Mouse (Mus musculus): ENCODE measurements around the gene Paqr5.

The Paqr5 gene

DNA sequence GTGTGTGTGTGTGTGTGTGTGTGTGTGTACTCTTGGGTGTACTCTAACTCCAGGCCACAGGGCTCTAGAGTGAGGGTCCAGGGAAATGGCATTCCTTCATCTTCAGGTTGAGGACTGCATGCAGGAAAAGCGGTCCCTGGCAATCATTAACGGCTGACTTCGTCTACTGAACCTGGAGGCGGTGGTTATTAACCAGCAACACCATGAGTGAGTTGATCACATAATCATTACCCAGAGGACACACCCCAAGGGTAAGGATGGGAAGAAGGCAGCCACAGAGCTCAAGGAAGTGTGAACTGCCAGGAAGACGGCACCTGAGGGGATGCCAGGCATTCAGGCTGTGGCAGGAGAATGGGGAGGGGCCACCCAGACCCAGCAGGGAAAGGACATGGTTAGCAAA, 18.3 kb downstream of the Paqr5 start:
- peak; percentile 89 to 95 for DNase-seq

DNA sequence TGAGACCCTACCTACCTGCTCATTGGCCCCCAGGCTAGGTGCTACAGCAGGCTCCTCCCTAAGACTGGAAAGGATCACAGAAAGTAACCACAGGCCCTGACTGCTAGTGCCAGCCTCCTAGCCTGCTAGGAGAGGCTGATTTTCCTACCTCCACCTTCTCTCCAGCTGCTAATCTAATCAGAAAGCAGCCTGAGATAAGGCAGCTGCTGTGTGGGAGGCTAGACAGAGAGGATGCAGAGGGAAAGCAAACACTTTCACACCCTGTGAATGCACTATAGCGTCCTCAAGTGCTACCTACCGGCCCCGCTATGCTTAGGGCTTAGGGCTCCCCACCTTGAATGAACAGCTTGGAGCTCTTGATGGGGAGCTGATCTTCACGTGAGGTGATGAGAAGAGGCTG, 19.6 kb downstream of the Paqr5 start:
- no peak for DNase-seq

GRCm38 (mm10) chr9:62003611-62004010, 23.0 kb downstream of the Paqr5 start:
- no peak for DNase-seq

GRCm38 (mm10) chr9:61999653-62000420, 26.8 kb downstream of the Paqr5 start:
- DNase-seq = peak; percentile 93 to 94

DNA sequence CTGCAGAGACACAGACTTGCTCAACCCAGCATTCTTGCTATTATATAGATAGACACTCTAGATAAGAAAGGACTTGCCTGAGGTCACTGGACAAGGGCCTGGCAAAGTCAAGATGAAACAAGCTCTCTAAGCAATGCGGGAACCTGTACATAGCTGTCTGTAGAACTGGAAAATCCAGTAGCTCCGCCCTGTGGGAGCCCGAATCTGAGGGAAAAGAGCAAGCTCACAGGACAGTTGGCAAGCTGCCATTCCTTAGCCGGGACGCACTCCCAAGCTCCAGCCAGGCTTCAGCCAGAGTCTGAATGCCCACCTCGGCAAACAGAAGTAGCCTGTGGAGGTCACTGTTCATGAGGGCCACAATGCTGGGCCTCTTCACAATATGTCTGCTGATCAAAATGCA, 28.8 kb downstream of the Paqr5 start:
- peak; percentile 93 to 94 for DNase-seq

- no peak for DNase-seq
Measured at GRCm38 (mm10) chr9:61991158-61991557, 35.5 kb downstream of the Paqr5 start.

- DNase-seq = no peak
Measured at GRCm38 (mm10) chr9:61990738-61991137, 35.9 kb downstream of the Paqr5 start.

DNA sequence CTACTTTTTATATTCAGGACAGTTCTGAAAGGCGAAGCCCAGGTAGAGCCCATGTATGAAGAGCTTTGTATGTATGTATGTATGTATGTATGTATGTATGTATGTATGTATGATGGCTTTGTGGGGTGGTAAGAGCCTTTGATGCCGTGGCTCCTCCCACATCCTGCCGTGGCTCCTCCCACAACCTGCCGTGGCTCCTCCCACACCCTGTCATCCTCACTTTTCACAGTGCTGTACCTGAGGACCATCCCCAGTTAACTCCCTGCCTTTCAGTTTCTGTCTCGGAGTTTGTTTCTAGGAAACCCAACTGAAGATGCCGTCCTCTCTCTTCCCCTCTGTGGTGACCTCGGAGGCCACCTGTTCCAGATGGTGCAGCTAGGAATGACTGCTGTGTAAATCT, 40.6 kb downstream of the Paqr5 start:
- no peak for DNase-seq

DNA sequence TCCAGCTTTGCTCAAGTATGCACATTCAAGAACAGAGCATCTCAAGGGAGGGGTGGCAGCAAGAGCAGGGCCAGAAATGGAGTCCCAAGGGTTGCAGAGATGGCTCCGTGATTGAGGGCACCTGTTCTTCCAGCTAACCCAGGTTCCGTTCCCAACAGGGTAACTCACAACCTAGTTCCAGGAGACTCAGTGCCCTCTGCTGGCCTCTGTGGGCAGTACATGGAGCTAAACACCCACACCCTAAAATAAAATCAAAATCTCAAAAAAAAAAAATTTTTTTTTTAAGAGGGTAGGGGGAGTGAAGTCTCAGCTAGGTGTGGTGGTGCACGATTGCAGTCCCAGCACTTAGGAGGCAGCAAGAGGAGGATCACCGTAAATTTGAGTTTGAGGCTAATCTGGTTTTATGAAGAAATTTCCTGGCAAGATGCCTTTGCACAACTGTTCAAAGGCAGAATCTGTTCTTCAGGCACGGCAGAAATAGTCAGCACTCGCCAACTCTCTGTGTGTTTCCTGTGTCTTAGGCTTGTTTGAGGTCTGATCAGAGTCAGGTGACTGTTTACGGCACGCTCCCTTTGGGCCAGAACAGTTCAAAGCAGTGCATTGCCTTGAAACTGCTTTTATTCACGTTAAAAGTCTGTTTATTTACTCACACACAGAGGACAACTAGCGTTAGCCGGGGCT, 41.3 kb downstream of the Paqr5 start:
- DNase-seq = peak; percentile 56 to 86

- no peak for DNase-seq
Measured at GRCm38 (mm10) chr9:61982940-61983620, 43.6 kb downstream of the Paqr5 start.

DNA sequence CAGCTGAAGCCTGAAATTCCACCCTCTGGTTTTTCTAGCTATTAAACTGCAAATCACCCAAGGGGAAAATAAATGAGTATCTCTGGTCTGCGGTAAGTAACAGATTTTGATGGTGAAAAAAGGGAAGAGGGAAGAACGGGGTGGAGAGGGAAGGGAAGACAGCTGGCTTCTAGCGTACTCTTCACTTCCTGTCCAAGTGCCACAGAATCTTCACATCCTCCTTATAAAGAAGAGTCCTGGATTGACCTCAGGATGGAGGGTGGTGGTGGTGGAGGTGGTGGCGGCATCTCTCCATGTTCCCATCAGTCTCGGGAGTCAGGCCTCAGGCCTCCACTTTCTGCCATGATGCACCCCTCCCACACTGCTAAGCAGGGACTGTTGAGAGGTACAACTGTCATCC, 44.8 kb downstream of the Paqr5 start:
- no peak for DNase-seq

DNA sequence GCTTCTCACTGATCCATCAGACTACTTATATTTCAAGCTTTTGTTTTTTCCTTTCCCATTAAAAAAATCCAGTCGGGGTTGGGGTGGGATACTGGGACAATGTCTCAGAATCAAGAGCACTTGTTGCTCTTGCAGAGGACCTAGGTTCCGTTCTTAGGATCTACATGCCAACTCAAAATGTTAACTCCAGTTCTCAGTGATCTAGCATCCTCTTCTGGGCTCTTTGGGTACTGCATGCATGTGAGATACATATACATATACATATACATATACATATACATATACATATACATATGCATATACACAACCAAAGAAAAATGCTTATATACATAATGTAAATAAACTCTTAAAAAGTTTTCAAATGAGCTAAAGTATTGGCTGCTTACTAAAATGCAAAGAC, 46.7 kb downstream of the Paqr5 start:
- DNase-seq = no peak

- DNase-seq = peak; percentile 24 to 52
Measured at GRCm38 (mm10) chr9:61977258-61977945, 49.3 kb downstream of the Paqr5 start.

DNA sequence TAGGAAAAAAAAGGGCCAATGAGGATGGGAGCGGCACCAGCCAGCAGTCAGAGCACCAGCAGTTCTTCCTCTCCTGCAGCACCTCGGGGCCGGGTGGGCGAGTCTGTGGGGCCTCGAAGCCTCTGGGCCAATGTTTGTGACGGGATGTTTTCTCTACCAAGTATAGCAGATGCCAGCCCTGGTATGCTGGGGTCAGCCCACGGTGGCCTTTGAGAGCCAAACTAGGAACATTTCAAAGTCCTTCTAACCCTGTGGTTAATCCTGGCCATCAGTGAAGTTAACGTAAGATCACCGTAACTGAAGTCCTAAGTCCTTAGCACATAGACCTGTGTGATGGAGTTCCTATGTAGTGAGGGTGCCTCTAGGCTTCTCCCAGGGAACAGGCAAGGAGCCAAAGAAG, 54.6 kb downstream of the Paqr5 start:
- no peak for DNase-seq

GRCm38 (mm10) chr9:61971045-61971444, 55.6 kb downstream of the Paqr5 start:
- DNase-seq = no peak

- peak in 1 of 2 experiments; percentile 48 for DNase-seq
Measured at GRCm38 (mm10) chr9:61967357-61967756, 59.3 kb downstream of the Paqr5 start.

GRCm38 (mm10) chr9:61965987-61966386, 60.7 kb downstream of the Paqr5 start:
- DNase-seq = no peak

DNA sequence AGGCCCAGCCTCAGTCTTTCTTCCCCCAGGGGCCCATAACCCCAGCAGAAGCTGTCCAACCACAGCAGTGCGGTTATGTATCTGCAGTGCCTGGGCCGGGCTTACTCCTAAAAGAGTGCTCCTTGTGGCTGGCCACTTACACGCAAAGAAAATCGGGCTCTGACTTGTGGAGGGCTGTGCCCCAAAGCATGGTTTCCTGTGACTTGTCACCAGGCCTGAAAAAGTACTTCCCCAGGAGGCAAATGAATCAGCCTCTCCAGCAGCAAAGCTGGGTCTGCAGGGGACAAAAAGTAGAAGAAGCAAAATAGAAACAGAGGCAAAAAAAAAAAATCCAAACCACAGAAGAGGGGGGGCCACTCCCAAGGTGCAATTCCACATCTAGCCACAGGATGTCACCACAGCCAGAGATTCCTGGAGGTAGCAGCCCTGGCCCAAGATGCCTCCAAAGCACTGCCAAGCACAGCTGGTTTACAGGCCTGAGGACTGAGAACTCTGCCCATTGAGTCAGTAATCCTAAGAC, 61.2 kb downstream of the Paqr5 start:
- peak; percentile 76 to 84 for DNase-seq

DNA sequence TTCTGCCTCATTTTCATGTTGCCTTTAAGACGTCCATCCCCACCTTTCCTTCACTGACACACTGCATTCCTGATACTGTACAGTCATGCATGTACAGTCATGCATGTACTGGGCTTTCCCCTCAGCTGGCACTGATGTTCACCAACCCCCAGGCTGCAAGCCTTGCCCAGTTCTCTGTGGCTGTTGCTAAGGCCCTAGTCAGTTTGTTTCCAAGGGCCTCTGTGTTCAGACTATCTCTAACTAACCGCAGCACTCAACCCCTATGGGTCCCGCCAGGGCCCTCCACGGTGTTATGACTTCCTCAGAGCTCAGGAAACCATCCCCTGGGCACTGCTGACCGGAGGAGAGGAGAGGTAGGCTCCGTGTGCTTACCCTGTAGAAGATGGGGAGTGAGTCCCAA, 63.3 kb downstream of the Paqr5 start:
- no peak for DNase-seq

- no peak for DNase-seq
Measured at GRCm38 (mm10) chr9:61961181-61961580, 65.5 kb downstream of the Paqr5 start.

- DNase-seq = peak; percentile 84 to 87
Measured at GRCm38 (mm10) chr9:61960753-61961152, 65.9 kb downstream of the Paqr5 start.

DNA sequence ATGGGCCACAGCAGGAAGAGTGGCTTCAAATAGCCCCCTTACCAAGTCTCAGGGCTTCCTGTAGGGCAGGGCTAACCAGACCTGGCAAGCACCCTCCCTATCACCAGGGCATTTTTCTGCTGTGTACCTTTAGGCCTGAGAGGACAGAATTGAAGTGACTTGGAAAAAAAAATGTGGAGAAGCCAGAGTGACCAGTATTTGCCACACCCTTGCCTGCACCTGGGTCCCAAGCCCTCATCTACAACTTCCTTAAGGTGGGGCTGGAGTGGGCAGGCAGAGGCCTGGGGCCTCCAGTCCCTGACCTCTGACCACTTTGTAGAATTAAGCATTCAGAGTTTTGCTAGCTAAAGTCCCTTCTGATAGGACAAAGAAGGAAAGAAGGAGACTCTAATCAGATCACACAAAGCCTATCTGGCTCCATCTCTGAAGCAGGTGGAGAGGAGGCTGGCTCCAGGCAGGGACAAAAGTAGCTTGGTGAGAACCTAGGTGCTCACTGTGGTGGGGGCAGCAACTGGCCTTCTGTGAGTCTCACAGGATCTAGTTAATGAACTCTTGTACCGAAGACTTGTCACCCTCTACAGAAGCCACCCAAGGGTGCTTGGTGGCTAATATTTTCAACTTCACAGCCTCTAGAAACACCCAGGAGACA, 66.6 kb downstream of the Paqr5 start:
- DNase-seq = no peak
